Mouse (Mus musculus) embryonic facial prominence, embryonic 11.5 days (tissue): Measurements from ENCODE around the gene Brap. TPM values are rescaled to one million over a fixed set of nuclear protein-coding genes. Genes with fewer than 3 reads are reported as not detected.
"Not testable (repeated sequence)": the region's sequence is repeated elsewhere in the genome, so short reads cannot be mapped to it uniquely, and the experiment has no call there.

ENCODE experiments used
- ATAC-seq: fragments of 200-750 bp; cut with Nextera tagmentation; replicated peaks from 2 replicates; pipeline ENCODE4 v1.8.0; 2017; ENCODE audit warnings: low read depth; ENCODE audit not compliant: insufficient number of reproducible peaks, low FRiP score, low TSS enrichment
- DNase-seq: peaks from one replicate; pipeline ENCODE4 v3.0.0-alpha.2; 2015; ENCODE audit warnings: low spot score
- H3K27ac ChIP-seq: fragments of 300-500 bp; sonication (generic); replicated peaks from 2 replicates; pipeline ENCODE4 v1.5.1; 2014; ENCODE audit warnings: mild to moderate bottlenecking, low read depth, low read length, control low read depth
- H3K27me3 ChIP-seq: fragments of 300-500 bp; sonication (generic); 2 replicates; pipeline ENCODE4 v1.6.1; 2014; ENCODE audit warnings: mild to moderate bottlenecking, low read length, moderate library complexity, mixed read lengths; ENCODE audit not compliant: control insufficient read depth, insufficient read depth
- H3K36me3 ChIP-seq: fragments of 300-500 bp; sonication (generic); replicated peaks from 2 replicates; pipeline ENCODE4 v1.6.1; 2014; ENCODE audit warnings: low read depth, mild to moderate bottlenecking, low read length, moderate library complexity, mixed read lengths; ENCODE audit not compliant: control insufficient read depth, insufficient read depth
- H3K4me1 ChIP-seq: fragments of 300-500 bp; sonication (generic); 2 replicates; pipeline ENCODE4 v1.6.1; 2014; ENCODE audit warnings: low read length, mixed read lengths; ENCODE audit not compliant: control insufficient read depth, insufficient read depth
- H3K4me2 ChIP-seq: fragments of 300-500 bp; sonication (generic); 2 replicates; pipeline ENCODE4 v1.6.1; 2014; ENCODE audit warnings: low read depth, mild to moderate bottlenecking, control low read depth, low read length, moderate library complexity
- H3K4me3 ChIP-seq: fragments of 300-500 bp; sonication (generic); 2 replicates; pipeline ENCODE4 v1.5.1; 2014; ENCODE audit warnings: low read depth, low read length, control low read depth
- H3K9ac ChIP-seq: fragments of 300-500 bp; sonication (generic); replicated peaks from 2 replicates; pipeline ENCODE4 v1.6.1; 2014; ENCODE audit warnings: mild to moderate bottlenecking, control low read depth, low read length
- H3K9me3 ChIP-seq: fragments of 300-500 bp; sonication (generic); replicated peaks from 2 replicates; pipeline ENCODE4 v1.6.1; 2016; ENCODE audit warnings: mild to moderate bottlenecking, low read length, inconsistent platforms, mixed read lengths; ENCODE audit not compliant: control insufficient read depth
- WGBS: fragments of 180-500 bp; shearing (Covaris S2); extraction: QIAGEN DNeasy Blood & Tissue Kit; methylation state at CpG from one replicate; pipeline ENCODE4 v1.1.7; 2014; 5-methylcytosine and 5-hydroxymethylcytosine counted together
- polyA plus RNA-seq: library from polyadenylated mRNA; unstranded; fragments of >200 nt; fragmentation: Nextera tagmentation; extraction: Ambion mirVana; gene quantifications from 2 replicates; pipeline ENCODE4 v1.2.1, GENCODE M21; 2014

The Brap gene
- polyA plus RNA-seq, 1 experiment from 2014 or later, result 38.7 TPM

DNA sequence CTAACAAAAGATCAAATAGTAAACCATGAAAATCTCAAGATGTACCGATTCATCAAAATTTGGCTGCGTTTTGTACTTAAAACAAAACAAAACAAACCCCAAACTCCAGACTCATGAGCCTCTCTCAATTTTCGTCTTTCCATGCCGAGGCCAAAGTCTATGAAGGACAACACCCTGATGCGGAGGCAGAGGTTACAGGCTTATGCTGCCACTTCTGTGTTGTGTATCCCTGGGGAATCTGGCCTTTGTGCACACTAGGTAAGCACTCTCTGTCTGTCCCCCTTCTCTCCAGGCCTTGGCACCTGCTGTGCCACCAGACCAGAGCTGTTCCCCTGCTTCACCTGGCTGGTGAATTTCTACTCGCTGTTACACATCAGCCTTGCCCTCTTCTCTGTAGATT is 2.7 kb upstream of the Brap start:
- H3K27me3 ChIP-seq, H3K9ac ChIP-seq, ATAC-seq, H3K36me3 ChIP-seq, DNase-seq, H3K4me1 ChIP-seq, H3K4me2 ChIP-seq, H3K27ac ChIP-seq, H3K4me3 ChIP-seq, H3K9me3 ChIP-seq: not testable (repeated sequence)
- WGBS, result 85% methylated on average over 6 of the region's 6 CpGs

DNA sequence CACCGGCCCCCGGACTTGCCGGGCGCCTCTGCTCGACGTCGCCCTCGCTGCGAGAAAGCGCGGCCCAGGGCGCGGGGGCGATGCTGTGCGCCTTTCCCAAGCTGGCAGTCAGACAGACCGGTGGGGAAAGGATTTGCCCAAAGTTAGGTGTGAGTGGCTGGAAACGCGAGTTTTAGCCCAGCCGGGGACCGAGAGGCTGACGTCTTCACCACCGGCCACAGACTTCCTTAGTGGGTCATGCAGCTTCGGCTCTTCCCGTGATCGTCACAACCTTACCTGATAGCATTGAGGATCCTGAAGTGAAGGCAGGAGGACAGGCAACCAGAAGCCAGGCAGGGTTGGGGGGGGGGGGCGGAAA is 513 bp downstream of the Brap start:
- Histone ChIP-seq H3K4me1 (no peaks in the 10 kb centered on the region), H3K9me3 (no peaks in the 10 kb centered on the region), H3K9ac (peak overlapping the region; percentile 90), H3K27me3 (no peaks in the 10 kb centered on the region), H3K27ac (no peak overlapping the region; the same call in 1 of the 2 replicates), H3K36me3 (peaks cover 3% of the 10 kb centered on the region; the same call in 1 of the 2 replicates), H3K4me3 (peak overlapping the region; percentile 94), H3K4me2 (peak overlapping the region; percentile 79)
- ATAC-seq, result no peak
- WGBS, result 2% methylated on average over 26 of the region's 26 CpGs
- no peak for DNase-seq

DNA sequence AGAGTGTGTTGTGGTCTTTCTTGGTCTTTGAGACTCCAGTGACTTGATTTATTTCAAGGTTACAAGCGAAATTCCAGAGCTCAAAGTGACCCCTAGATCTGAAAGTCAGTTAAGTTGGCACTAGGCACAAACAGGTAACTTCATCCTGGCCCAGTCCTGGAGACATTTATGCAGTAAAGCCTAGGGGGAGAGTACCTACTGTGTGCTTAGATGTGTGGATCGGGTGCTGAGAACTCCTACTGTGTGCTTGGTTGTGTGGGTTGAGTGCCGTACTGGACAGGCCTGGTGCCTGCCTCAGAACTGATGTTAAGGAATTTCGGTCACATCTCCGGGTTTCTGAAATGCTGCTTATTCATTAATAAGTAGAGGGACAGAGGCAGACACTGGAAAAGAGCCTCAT is 1.1 kb downstream of the Brap start:
- no peak overlapping the region for H3K27ac ChIP-seq
- peaks cover 3% of the 10 kb centered on the region; the same call in 1 of the 2 replicates for H3K36me3 ChIP-seq
- no peaks in the 10 kb centered on the region for H3K27me3 ChIP-seq
- H3K9me3 ChIP-seq, result no peaks in the 10 kb centered on the region
- 86% methylated on average over 5 of the region's 5 CpGs for WGBS
- DNase-seq (no peak), ATAC-seq (no peak)
- no peaks in the 10 kb centered on the region for H3K4me1 ChIP-seq
- H3K9ac ChIP-seq, result peak overlapping the region; percentile 90; the same call in 1 of the 2 replicates
- H3K4me2 ChIP-seq, result peak overlapping the region; percentile 79
- H3K4me3 ChIP-seq, result peak overlapping the region; percentile 94; the same call in 1 of the 2 replicates

DNA sequence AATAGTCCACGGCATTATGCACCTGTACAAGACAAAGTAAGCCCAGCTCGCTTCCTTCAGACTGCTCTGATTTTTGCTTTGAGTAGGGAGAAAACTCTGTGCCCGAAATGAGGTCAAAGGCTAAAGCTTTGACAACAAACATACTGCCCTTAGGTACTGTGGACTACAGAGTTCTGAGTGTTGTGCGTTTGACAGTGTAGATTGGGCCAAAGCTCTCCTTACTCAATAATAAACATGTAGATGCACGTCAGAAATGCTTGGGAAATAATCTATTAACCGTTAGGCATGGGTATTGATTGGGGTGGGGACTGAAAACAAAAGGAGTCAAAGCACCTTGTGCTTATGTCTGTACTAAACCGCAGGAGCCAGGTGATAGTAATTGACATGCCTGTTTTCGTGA is 3.1 kb downstream of the Brap start:
- Histone ChIP-seq H3K36me3 (peaks cover 3% of the 10 kb centered on the region; the same call in 1 of the 2 replicates), H3K4me1 (no peaks in the 10 kb centered on the region), H3K27ac (no peak overlapping the region), H3K27me3 (no peaks in the 10 kb centered on the region), H3K9ac (no peak overlapping the region), H3K4me2 (no peak overlapping the region), H3K4me3 (no peak overlapping the region), H3K9me3 (no peaks in the 10 kb centered on the region)
- no peak for DNase-seq
- 87% methylated on average over 8 of the region's 8 CpGs for WGBS
- no peak for ATAC-seq

DNA sequence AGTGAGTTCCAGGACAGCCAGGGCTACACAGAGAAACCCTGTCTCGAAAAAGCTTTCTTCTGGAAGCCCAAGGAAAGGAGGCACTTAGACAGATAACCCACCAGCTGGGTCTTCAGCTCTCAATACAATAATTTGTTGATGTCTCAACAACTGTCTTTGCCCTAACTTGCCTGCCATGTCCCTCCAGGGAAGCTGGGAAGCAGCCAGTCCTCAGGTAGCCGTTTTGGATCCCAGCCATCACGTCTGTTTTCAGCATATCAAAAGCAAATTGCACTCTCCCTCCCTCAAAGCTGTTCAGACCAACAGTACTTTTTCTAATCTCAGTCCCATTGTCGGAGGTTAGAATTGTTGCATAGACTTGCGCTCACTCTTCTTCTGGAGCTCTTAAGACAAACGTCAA is 3.7 kb downstream of the Brap start:
- H3K27me3 ChIP-seq, result no peaks in the 10 kb centered on the region
- H3K9ac ChIP-seq, result no peak overlapping the region
- H3K36me3 ChIP-seq, result peaks cover 3% of the 10 kb centered on the region; the same call in 1 of the 2 replicates
- ATAC-seq, result no peak
- H3K27ac ChIP-seq, result no peak overlapping the region
- WGBS, result 89% methylated on average over 6 of the region's 6 CpGs
- DNase-seq, result no peak
- no peak overlapping the region for H3K4me3 ChIP-seq
- no peaks in the 10 kb centered on the region for H3K9me3 ChIP-seq
- H3K4me2 ChIP-seq, result no peak overlapping the region
- H3K4me1 ChIP-seq, result no peaks in the 10 kb centered on the region

DNA sequence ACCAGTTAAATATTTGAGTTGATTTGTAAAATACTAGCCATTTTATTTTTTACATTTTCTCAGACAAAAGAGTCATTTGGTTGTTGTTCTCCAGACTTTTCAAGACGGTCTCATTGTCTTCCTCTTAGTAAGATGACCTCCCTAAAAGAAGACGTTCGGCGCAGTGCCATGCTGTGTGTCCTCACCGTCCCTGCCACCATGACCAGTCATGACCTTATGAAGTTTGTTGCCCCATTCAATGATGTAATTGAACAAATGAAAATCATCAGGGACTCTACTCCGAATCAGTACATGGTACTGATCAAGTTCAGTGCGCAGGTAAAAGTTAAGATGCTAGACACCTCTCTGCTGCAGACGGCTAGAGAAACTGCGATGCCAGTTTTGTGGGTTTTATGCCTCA is 4.6 kb downstream of the Brap start:
- Histone ChIP-seq H3K36me3 (peaks cover 3% of the 10 kb centered on the region; the same call in 1 of the 2 replicates), H3K27me3 (no peaks in the 10 kb centered on the region), H3K9ac (no peak overlapping the region), H3K4me2 (no peak overlapping the region), H3K27ac (no peak overlapping the region), H3K4me3 (no peak overlapping the region), H3K4me1 (no peaks in the 10 kb centered on the region), H3K9me3 (no peaks in the 10 kb centered on the region)
- DNase-seq (no peak), ATAC-seq (no peak)
- 95% methylated on average over 9 of the region's 9 CpGs for WGBS

DNA sequence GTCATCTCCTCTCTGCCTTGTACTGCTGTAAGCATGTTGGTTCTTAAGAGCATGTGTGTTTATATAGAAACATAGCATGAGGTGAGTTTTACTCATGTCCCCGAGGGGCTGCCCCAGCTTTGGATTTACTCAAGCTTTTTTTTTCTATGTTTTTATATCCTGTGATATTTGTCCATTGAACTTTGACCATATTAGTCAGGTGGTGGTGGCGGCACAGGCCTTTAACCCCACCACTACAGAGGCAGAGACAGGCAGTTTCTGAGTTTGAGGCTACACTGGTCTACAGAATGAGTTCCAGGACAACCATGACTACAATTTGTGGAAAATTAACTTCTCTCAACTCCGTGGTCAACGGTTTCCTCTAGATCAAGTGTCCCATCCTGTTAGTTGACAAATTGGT is 6.7 kb downstream of the Brap start:
- H3K4me3 ChIP-seq, result no peak overlapping the region
- ATAC-seq (no peak), DNase-seq (no peak)
- H3K36me3 ChIP-seq, result peaks cover 3% of the 10 kb centered on the region; the same call in 1 of the 2 replicates
- H3K4me2 ChIP-seq, result no peak overlapping the region
- no peaks in the 10 kb centered on the region for H3K27me3 ChIP-seq
- no peak overlapping the region for H3K9ac ChIP-seq
- no peaks in the 10 kb centered on the region for H3K9me3 ChIP-seq
- no peak overlapping the region for H3K27ac ChIP-seq
- no peaks in the 10 kb centered on the region for H3K4me1 ChIP-seq
- 87% methylated on average over 4 of the region's 4 CpGs for WGBS

DNA sequence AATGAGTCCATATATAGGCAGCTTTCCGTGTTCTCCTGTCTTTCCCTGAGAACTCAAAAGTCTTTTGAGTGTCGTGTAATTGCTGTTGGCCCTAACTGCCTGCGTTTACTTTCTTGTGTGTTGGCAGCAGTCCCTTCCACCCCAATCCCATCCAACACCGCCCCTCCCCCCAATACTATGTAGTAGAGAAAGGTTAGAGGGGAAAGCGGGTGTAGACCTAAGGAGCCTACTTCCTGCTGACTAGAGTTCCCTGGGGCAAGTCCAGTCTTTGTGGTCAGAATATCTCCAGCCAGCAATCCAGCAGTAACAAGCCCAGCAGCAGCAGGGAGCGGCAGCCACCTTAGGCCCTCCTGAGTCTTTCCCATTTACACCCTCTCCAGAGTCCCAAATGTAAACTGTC is 8.0 kb downstream of the Brap start:
- Histone ChIP-seq H3K4me3 (no peak overlapping the region), H3K36me3 (no peaks in the 10 kb centered on the region; the same call in 1 of the 2 replicates), H3K27ac (no peak overlapping the region), H3K9ac (no peak overlapping the region), H3K4me2 (no peak overlapping the region), H3K9me3 (no peaks in the 10 kb centered on the region), H3K27me3 (no peaks in the 10 kb centered on the region), H3K4me1 (no peaks in the 10 kb centered on the region)
- ATAC-seq (no peak), DNase-seq (no peak)
- WGBS, result 69% methylated on average over 6 of the region's 6 CpGs
